Mouse (Mus musculus) adipocyte (in vitro differentiated cells): ENCODE measurements at regions not wholly inside any gene's neighbourhood (a gene's known extent, or its start where the extent isn't known, plus 50 kb on each side); places are given as distances from the start of the nearest gene placed in this dataset.

ENCODE experiments used
- DNase-seq: peaks from one replicate; pipeline ENCODE4 v3.0.0-alpha.2; 2016; ENCODE audit warnings: low spot score

DNA sequence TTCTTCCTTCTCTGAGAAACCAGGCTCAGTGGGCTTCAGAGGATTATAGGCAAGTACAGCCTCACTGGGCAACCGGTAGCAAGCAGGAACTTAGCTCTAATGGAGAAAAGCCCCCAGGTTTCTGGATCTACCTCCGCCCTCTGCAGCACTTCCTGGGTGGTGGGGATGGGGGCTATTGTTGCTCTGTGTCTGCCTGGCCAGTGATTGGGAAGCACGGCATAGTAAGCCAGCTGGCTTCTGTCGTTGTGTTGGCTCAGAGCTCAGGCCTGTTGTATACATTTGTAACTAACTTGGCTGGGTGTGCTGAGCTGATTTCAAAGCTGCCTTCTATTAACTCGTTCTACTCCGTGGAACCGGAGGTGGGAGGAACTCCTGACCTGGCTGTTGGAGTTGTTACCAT lies 58.9 kb upstream of the Gjb5 start:
- DNase-seq, result no peak

DNA sequence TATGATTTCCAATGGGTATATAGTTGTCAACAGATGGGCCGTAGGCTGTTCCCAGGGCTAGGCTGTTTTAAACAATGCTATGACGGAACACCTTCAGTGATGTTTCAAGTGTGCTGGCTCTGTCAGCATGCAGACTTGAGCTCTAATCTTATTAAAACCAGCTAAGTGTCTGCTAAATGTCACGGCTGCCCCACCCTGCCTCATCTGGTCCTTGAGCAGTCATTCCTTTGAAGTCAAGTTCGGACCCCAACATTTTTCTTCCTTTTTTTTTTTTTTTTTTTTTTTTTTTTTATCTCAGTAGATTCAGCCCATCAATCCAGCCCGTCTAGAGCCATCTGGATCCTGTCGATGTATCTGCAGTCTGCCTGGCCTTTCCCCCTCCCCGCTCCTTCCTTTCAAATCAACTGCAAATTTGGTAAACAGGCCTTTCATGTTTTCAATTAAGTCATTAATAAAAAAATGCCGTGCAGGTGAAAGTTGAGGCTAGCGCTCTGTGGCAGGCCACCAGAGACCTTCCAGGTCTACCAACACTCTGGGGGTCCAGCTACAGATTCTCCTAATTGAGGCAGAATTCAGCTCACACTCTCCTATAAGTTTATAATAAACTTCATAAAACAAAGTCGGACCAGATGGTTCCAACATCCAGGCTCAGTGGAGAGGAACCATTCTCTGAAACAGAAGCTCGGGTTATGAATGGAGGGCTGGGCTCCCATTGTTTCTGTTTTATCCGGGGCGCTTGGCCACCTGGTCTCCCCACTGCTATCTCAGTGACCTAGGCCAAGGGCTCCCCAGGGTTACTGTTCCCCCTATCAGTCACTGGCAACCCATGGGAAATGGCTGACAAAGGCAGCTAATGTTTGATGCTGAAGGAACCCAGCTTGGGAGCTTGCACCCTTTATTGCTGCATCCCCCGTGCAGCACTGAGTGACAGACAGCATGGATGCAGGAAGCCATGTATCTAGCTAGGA lies 56.3 kb upstream of the Gjb5 start:
- DNase-seq, result no peak
